Mouse (Mus musculus) kidney, adult 2 months (tissue): Measurements from ENCODE around the gene Cnn3. TPM values are rescaled to one million over a fixed set of nuclear protein-coding genes. Genes with fewer than 3 reads are reported as not detected.

Experiments used
- DNase-seq: peaks from one replicate; pipeline ENCODE4 v3.0.0; 2021
- H3K27ac ChIP-seq: fragments of 200-500 bp; 2 replicates; pipeline ENCODE4 v1.5.1; 2012; ENCODE audit warnings: low read depth, low read length, control low read depth, inconsistent platforms; ENCODE audit not compliant: insufficient read depth
- H3K27me3 ChIP-seq: fragments of 200-500 bp; replicated peaks from 2 replicates; pipeline ENCODE4 v1.6.1; 2012; ENCODE audit warnings: mild to moderate bottlenecking, moderate library complexity, low read length, inconsistent platforms; ENCODE audit not compliant: control insufficient read depth, insufficient read depth
- H3K36me3 ChIP-seq: fragments of 200-500 bp; 2 replicates; pipeline ENCODE4 v1.6.1; 2012; ENCODE audit warnings: mild to moderate bottlenecking, moderate library complexity, low read length, inconsistent platforms; ENCODE audit not compliant: control insufficient read depth, insufficient read depth
- H3K4me1 ChIP-seq: fragments of 200-500 bp; 2 replicates; pipeline ENCODE4 v1.6.1; 2011; ENCODE audit warnings: low read length; ENCODE audit not compliant: control insufficient read depth, insufficient read depth
- H3K4me3 ChIP-seq: fragments of 200-500 bp; 2 replicates; pipeline ENCODE4 v1.5.1; 2011; ENCODE audit warnings: mild to moderate bottlenecking, low read depth, low read length, control low read depth; ENCODE audit not compliant: insufficient read depth
- CTCF ChIP-seq: fragments of 200-500 bp; conservative IDR thresholded peaks from 2 replicates; pipeline ENCODE4 v1.5.1; 2011; ENCODE audit warnings: low read depth, mild to moderate bottlenecking, control low read depth, low read length, moderate library complexity, mixed read lengths; ENCODE audit not compliant: insufficient read depth, insufficient read length
- POLR2A ChIP-seq: fragments of 200-500 bp; IDR thresholded peaks from one replicate; pipeline ENCODE4 v1.6.1; 2011; ENCODE audit warnings: low read depth, low read length, control low read depth
- WGBS: fragments of 180-500 bp; shearing (Covaris S2); methylation state at CpG from one replicate; pipeline ENCODE4 v1.1.7; 2018; 5-methylcytosine and 5-hydroxymethylcytosine counted together
- polyA plus RNA-seq: library from polyadenylated mRNA; depleted of rRNA; stranded (reverse); fragments of >200 nt; gene quantifications from 2 replicates; pipeline ENCODE4 v1.2.3, GENCODE M21; 2012

The Cnn3 gene
- polyA plus RNA-seq, 1 experiment: 253 TPM

- peak; percentile 39 for DNase-seq
- Histone ChIP-seq H3K4me3 (no peak overlapping the region), H3K4me1 (peaks cover 20% of the 10 kb centered on the region), H3K36me3 (no peaks in the 10 kb centered on the region), H3K27me3 (no peaks in the 10 kb centered on the region), H3K27ac (0 out of 2 replicates have a peak overlapping the region, but pooled peaks have one; percentile 61)
- TF ChIP-seq CTCF (no peak), POLR2A (no peak)
- WGBS: 76% methylated on average over 9 of the region's 9 CpGs
Measured at GRCm38 (mm10) chr3:121418850-121419435, 7.4 kb upstream of the Cnn3 start.

GRCm38 (mm10) chr3:121422405-121422804 lies 3.9 kb upstream of the Cnn3 start:
- no peak for DNase-seq
- Histone ChIP-seq H3K36me3 (no peaks in the 10 kb centered on the region), H3K4me1 (peaks cover 19% of the 10 kb centered on the region), H3K27me3 (no peaks in the 10 kb centered on the region), H3K4me3 (no peak overlapping the region), H3K27ac (no peak overlapping the region)
- TF ChIP-seq POLR2A (no peak), CTCF (no peak)
- 87% methylated on average over 8 of the region's 8 CpGs for WGBS

GRCm38 (mm10) chr3:121426621-121427519 lies 573 bp downstream of the Cnn3 start:
- H3K36me3 ChIP-seq: no peaks in the 10 kb centered on the region
- H3K27me3 ChIP-seq: no peaks in the 10 kb centered on the region
- peak overlapping the region; percentile 69 for H3K4me3 ChIP-seq
- DNase-seq: peak; percentile 83
- H3K27ac ChIP-seq: peak overlapping the region; percentile 95
- H3K4me1 ChIP-seq: peaks cover 5% of the 10 kb centered on the region; the same call in 1 of the 2 replicates
- under 1% methylated on average over 91 of the region's 93 CpGs for WGBS
- TF ChIP-seq POLR2A (no peak), CTCF (peak; percentile 40)

- DNase-seq: peak; percentile 72
- 0% methylated on average over 13 of the region's 13 CpGs for WGBS
- Histone ChIP-seq H3K4me3 (peak overlapping the region; percentile 69), H3K36me3 (no peaks in the 10 kb centered on the region), H3K27ac (peak overlapping the region; percentile 95), H3K4me1 (peaks cover 5% of the 10 kb centered on the region; the same call in 1 of the 2 replicates), H3K27me3 (no peaks in the 10 kb centered on the region)
- TF ChIP-seq POLR2A: no peak
- no peak for TF ChIP-seq CTCF
Measured at GRCm38 (mm10) chr3:121427520-121427908, 1.2 kb downstream of the Cnn3 start.

- peak; percentile 80 for DNase-seq
- H3K27ac ChIP-seq: peak overlapping the region; percentile 79
- H3K27me3 ChIP-seq: no peaks in the 10 kb centered on the region
- H3K4me3 ChIP-seq: peak overlapping the region; percentile 69
- 5% methylated on average over 8 of the region's 8 CpGs for WGBS
- no peaks in the 10 kb centered on the region for H3K36me3 ChIP-seq
- no peak for TF ChIP-seq POLR2A
- TF ChIP-seq CTCF: no peak
- peaks cover 5% of the 10 kb centered on the region; the same call in 1 of the 2 replicates for H3K4me1 ChIP-seq
Measured at GRCm38 (mm10) chr3:121428230-121428629, 1.9 kb downstream of the Cnn3 start.

GRCm38 (mm10) chr3:121428696-121429259 lies 2.5 kb downstream of the Cnn3 start:
- no peaks in the 10 kb centered on the region for H3K36me3 ChIP-seq
- TF ChIP-seq POLR2A (no peak), CTCF (no peak)
- DNase-seq: peak; percentile 34
- peaks cover 8% of the 10 kb centered on the region for H3K4me1 ChIP-seq
- H3K4me3 ChIP-seq: 0 out of 2 replicates have a peak overlapping the region, but pooled peaks have one; percentile 69
- WGBS: 27% methylated on average over 11 of the region's 11 CpGs
- no peaks in the 10 kb centered on the region for H3K27me3 ChIP-seq
- H3K27ac ChIP-seq: peak overlapping the region; percentile 79

- no peak overlapping the region for H3K27ac ChIP-seq
- no peak for DNase-seq
- H3K4me1 ChIP-seq: peaks cover 15% of the 10 kb centered on the region
- no peak for TF ChIP-seq CTCF
- TF ChIP-seq POLR2A: no peak
- 46% methylated on average over 3 of the region's 3 CpGs for WGBS
- no peaks in the 10 kb centered on the region for H3K27me3 ChIP-seq
- H3K4me3 ChIP-seq: no peak overlapping the region
- no peaks in the 10 kb centered on the region for H3K36me3 ChIP-seq
Measured at GRCm38 (mm10) chr3:121429469-121429868, 3.2 kb downstream of the Cnn3 start.
